Mouse (Mus musculus) MEL (cell line): Measurements from ENCODE around the gene Ablim1. TPM values are rescaled to one million over a fixed set of nuclear protein-coding genes. Genes with fewer than 3 reads are reported as not detected.

Experiments used
- DNase-seq: peaks from one replicate; pipeline ENCODE4 v3.0.0; 2011; ENCODE audit warnings: low read depth, low spot score
- H3K27ac ChIP-seq: 2 replicates; pipeline ENCODE4 v1.5.1; 2012; ENCODE audit warnings: low read depth, mild to moderate bottlenecking, control low read depth, low read length, moderate library complexity; ENCODE audit not compliant: control insufficient read depth
- H3K27me3 ChIP-seq, 2 experiments: fragments of 150-350 bp in 1 of 2; sonication (generic) in 1 of 2; 2 replicates each; pipeline ENCODE4 v1.6.1; 2012; ENCODE audit warnings: low read length in 2 of 2, mild to moderate bottlenecking in 2 of 2, improper control_type of control experiment in 1 of 2, moderate library complexity in 1 of 2; ENCODE audit not compliant: insufficient read depth in 2 of 2, control insufficient read depth in 1 of 2
- H3K36me3 ChIP-seq, 2 experiments: 2 replicates each; pipeline ENCODE4 v1.6.1; 2012 to 2014; ENCODE audit warnings: low read length in 2 of 2, improper control_type of control experiment in 1 of 2, inconsistent platforms in 1 of 2, mild to moderate bottlenecking in 1 of 2; ENCODE audit not compliant: insufficient read depth in 2 of 2, control insufficient read depth in 1 of 2
- H3K4me1 ChIP-seq, 2 experiments: fragments of 150-350 bp in 1 of 2; sonication (generic) in 1 of 2; 2 replicates each; pipeline ENCODE4 v1.6.1; 2012; ENCODE audit warnings: low read length in 2 of 2, improper control_type of control experiment in 1 of 2, mild to moderate bottlenecking in 1 of 2; ENCODE audit not compliant: insufficient read depth in 2 of 2, control insufficient read depth in 1 of 2
- H3K4me3 ChIP-seq, 2 experiments: fragments of 150-350 bp in 1 of 2; sonication (generic) in 1 of 2; 2 replicates each; pipeline ENCODE4 v1.5.1; 2012; ENCODE audit warnings: low read depth in 2 of 2, low read length in 2 of 2, mild to moderate bottlenecking in 2 of 2, moderate library complexity in 2 of 2, control low read depth in 1 of 2, improper control_type of control experiment in 1 of 2; ENCODE audit not compliant: control insufficient read depth in 1 of 2, insufficient read depth in 1 of 2
- H3K79me2 ChIP-seq: 2 replicates; pipeline ENCODE4 v1.6.1; 2012; ENCODE audit warnings: mild to moderate bottlenecking, low read length, moderate library complexity; ENCODE audit not compliant: control insufficient read depth, poor library complexity, insufficient read depth
- H3K9ac ChIP-seq: 2 replicates; pipeline ENCODE4 v1.6.1; 2012; ENCODE audit warnings: low read depth, mild to moderate bottlenecking, control low read depth, low read length, moderate library complexity; ENCODE audit not compliant: control insufficient read depth, poor library complexity, severe bottlenecking
- H3K9me3 ChIP-seq: fragments of 150-350 bp; sonication (generic); replicated peaks from 2 replicates; pipeline ENCODE4 v1.6.1; 2012; ENCODE audit warnings: mild to moderate bottlenecking, low read length, improper control_type of control experiment, moderate library complexity; ENCODE audit not compliant: insufficient read depth
- BHLHE40 ChIP-seq: IDR thresholded peaks from 2 replicates; pipeline ENCODE4 v1.6.1; 2012; ENCODE audit warnings: low read depth, mild to moderate bottlenecking, inconsistent platforms, low read length, improper control_type of control experiment, borderline replicate concordance
- CHD1 ChIP-seq: IDR thresholded peaks from 2 replicates; pipeline ENCODE4 v1.6.1; 2012; ENCODE audit warnings: low read depth, mild to moderate bottlenecking, inconsistent platforms, low read length, improper control_type of control experiment
- CTCF ChIP-seq, 3 experiments: IDR thresholded peaks in 2 of 3; conservative IDR thresholded peaks in 1 of 3; 2 replicates each; pipeline ENCODE4 v1.5.1; 2011 to 2012; ENCODE audit warnings: low read length in 3 of 3, low read depth in 2 of 3, mild to moderate bottlenecking in 2 of 3, improper control_type of control experiment in 1 of 3, inconsistent platforms in 1 of 3, mixed read lengths in 1 of 3, moderate library complexity in 1 of 3; ENCODE audit not compliant: control insufficient read depth in 1 of 3, insufficient read depth in 1 of 3, poor library complexity in 1 of 3, severe bottlenecking in 1 of 3
- E2F4 ChIP-seq: IDR thresholded peaks from 2 replicates; pipeline ENCODE4 v1.6.1; 2011; ENCODE audit warnings: low read depth, low read length, improper control_type of control experiment, borderline replicate concordance
- ETS1 ChIP-seq: IDR thresholded peaks from 2 replicates; pipeline ENCODE4 v1.6.1; 2012; ENCODE audit warnings: low read depth, mild to moderate bottlenecking, inconsistent platforms, low read length, improper control_type of control experiment, moderate library complexity
- GATA1 ChIP-seq: IDR thresholded peaks from 2 replicates; pipeline ENCODE4 v1.6.1; 2011; ENCODE audit warnings: low read depth, low read length, improper control_type of control experiment
- HCFC1 ChIP-seq: IDR thresholded peaks from 2 replicates; pipeline ENCODE4 v1.6.1; 2012; ENCODE audit warnings: low read depth, mild to moderate bottlenecking, inconsistent platforms, low read length, improper control_type of control experiment, moderate library complexity
- KAT2A ChIP-seq: conservative IDR thresholded peaks from 2 replicates; pipeline ENCODE4 v1.6.1; 2012; ENCODE audit warnings: low read depth, low read length, improper control_type of control experiment, inconsistent platforms
- MAFK ChIP-seq: IDR thresholded peaks from 2 replicates; pipeline ENCODE4 v1.6.1; 2011; ENCODE audit warnings: low read depth, mild to moderate bottlenecking, low read length, improper control_type of control experiment, borderline replicate concordance
- MAX ChIP-seq: IDR thresholded peaks from 2 replicates; pipeline ENCODE4 v1.6.1; 2011; ENCODE audit warnings: low read length, improper control_type of control experiment
- MYC ChIP-seq: IDR thresholded peaks from 2 replicates; pipeline ENCODE4 v1.6.1; 2011; ENCODE audit warnings: low read depth, mild to moderate bottlenecking, low read length, improper control_type of control experiment, moderate library complexity
- NELFE ChIP-seq: IDR thresholded peaks from 2 replicates; pipeline ENCODE4 v1.6.1; 2011; ENCODE audit warnings: low read depth, low read length, improper control_type of control experiment
- NRF1 ChIP-seq: IDR thresholded peaks from 2 replicates; pipeline ENCODE4 v1.6.1; 2014; ENCODE audit warnings: low read depth, mild to moderate bottlenecking, inconsistent platforms, low read length, improper control_type of control experiment, moderate library complexity; ENCODE audit not compliant: poor library complexity, insufficient read depth, severe bottlenecking
- POLR2AphosphoS2 ChIP-seq: IDR thresholded peaks from 2 replicates; pipeline ENCODE4 v1.6.1; 2011; ENCODE audit warnings: low read length, improper control_type of control experiment
- POLR2AphosphoS5 ChIP-seq: IDR thresholded peaks from 2 replicates; pipeline ENCODE4 v1.6.1; 2012; ENCODE audit warnings: low read depth, borderline replicate concordance, mild to moderate bottlenecking, inconsistent platforms, low read length, moderate library complexity, mixed read lengths
- RCOR1 ChIP-seq: IDR thresholded peaks from 2 replicates; pipeline ENCODE4 v1.6.1; 2012; ENCODE audit warnings: low read depth, mild to moderate bottlenecking, inconsistent platforms, low read length, improper control_type of control experiment
- SMC3 ChIP-seq: IDR thresholded peaks from 2 replicates; pipeline ENCODE4 v1.6.1; 2011; ENCODE audit warnings: low read depth, low read length, improper control_type of control experiment
- TCF12 ChIP-seq: IDR thresholded peaks from 2 replicates; pipeline ENCODE4 v1.6.1; 2014; ENCODE audit warnings: low read depth, mild to moderate bottlenecking, inconsistent platforms, low read length, improper control_type of control experiment, moderate library complexity
- USF2 ChIP-seq, 2 experiments: IDR thresholded peaks; 2 replicates each; pipeline ENCODE4 v1.6.1; 2011 to 2012; ENCODE audit warnings: improper control_type of control experiment in 2 of 2, low read length in 2 of 2, borderline replicate concordance in 1 of 2, inconsistent platforms in 1 of 2, low read depth in 1 of 2, mild to moderate bottlenecking in 1 of 2; ENCODE audit not compliant: insufficient read depth in 1 of 2
- ZMIZ1 ChIP-seq: IDR thresholded peaks from 2 replicates; pipeline ENCODE4 v1.6.1; 2012; ENCODE audit warnings: low read depth, mild to moderate bottlenecking, inconsistent platforms, low read length, improper control_type of control experiment, moderate library complexity
- ZNF384 ChIP-seq: IDR thresholded peaks from 2 replicates; pipeline ENCODE4 v1.6.1; 2012; ENCODE audit warnings: low read depth, mild to moderate bottlenecking, inconsistent platforms, low read length, improper control_type of control experiment
- polyA plus RNA-seq, 2 experiments: library from polyadenylated mRNA; stranded (reverse) in 1 of 2; unstranded in 1 of 2; fragments of >175 nt in 1 of 2; fragments of >200 nt in 1 of 2; gene quantifications; 2 replicates each; pipeline versions ENCODE4 v1.2.1 to v1.2.4; 2012; ENCODE audit warnings: low replicate concordance in 2 of 2, low read depth in 1 of 2; ENCODE audit not compliant: insufficient read length in 2 of 2, insufficient read depth in 1 of 2, missing spikeins in 1 of 2
- total RNA-seq: library from RNA; depleted of rRNA; stranded (reverse); fragments of 300-350 nt; gene quantifications from 2 replicates; pipeline ENCODE4 v1.2.3, GENCODE M21; 2012

The Ablim1 gene
- total and polyA plus RNA-seq, 3 experiments: not detected

DNA sequence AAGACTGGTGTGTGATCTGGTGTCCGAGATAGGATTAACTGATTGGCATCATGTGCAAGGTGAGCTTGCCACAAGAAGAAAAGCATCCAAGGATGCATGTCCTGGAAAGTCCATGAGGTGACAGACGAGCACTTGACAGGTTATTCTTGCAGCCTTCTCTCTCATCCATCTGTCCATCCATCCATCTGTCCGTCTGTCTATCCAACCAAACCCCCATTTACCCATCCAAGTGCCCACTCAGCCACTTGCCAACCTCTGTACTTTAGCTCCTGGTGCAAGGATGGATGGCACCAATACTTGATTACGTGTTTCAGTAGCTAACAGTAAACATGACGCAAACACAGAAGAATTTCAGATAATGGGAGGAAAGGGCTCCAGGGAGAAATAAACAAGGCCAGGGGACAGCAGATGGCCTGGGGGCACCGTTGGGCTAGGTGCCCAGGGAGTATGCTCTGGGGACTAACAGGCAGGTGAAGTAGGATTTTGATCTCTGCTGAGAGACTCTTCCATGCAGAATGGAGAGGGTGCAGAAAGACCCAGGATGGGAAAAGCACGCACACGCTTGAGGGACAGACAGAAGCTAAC is 202.4 kb downstream of the Ablim1 start:
- Histone ChIP-seq H3K9ac (no peak overlapping the region), H3K27me3 (no peaks in the 10 kb centered on the region)
- no peak for TF ChIP-seq POLR2AphosphoS5
- no peak for TF ChIP-seq MAX
- no peak for TF ChIP-seq SMC3
- TF ChIP-seq ETS1: no peak
- no peak for TF ChIP-seq ZMIZ1
- no peak for TF ChIP-seq CTCF (IDR thresholded peaks at IDR 0.05 in 2 of 3, conservative IDR thresholded peaks at IDR 0.05 in 1 of 3; ENCODE audit: control insufficient read depth in 1 of 3, insufficient read depth in 1 of 3, low read depth in 2 of 3, low read length in 3 of 3, poor library complexity in 1 of 3, severe bottlenecking in 1 of 3)
- TF ChIP-seq KAT2A: no peak
- no peak for TF ChIP-seq NRF1
- no peak for TF ChIP-seq GATA1
- TF ChIP-seq USF2 (IDR thresholded peaks at IDR 0.05; ENCODE audit: borderline replicate concordance in 1 of 2, insufficient read depth in 1 of 2, low read depth in 1 of 2, low read length in 2 of 2): no peak
- TF ChIP-seq HCFC1: no peak
- TF ChIP-seq CHD1: no peak
- TF ChIP-seq RCOR1: no peak
- no peak for TF ChIP-seq TCF12
- no peak for TF ChIP-seq E2F4
- TF ChIP-seq, all 39 proteins: peak for 0
- H3K27ac ChIP-seq: no peak overlapping the region
- H3K4me3 ChIP-seq: no peak overlapping the region
- no peaks in the 10 kb centered on the region for H3K9me3 ChIP-seq
- no peaks in the 10 kb centered on the region for H3K4me1 ChIP-seq
- no peak for DNase-seq
- no peaks in the 10 kb centered on the region for H3K79me2 ChIP-seq
- no peaks in the 10 kb centered on the region for H3K36me3 ChIP-seq

GRCm38 (mm10) chr19:57111301-57111700 is 203.4 kb downstream of the Ablim1 start:
- Histone ChIP-seq H3K79me2 (no peaks in the 10 kb centered on the region), H3K4me1 (no peaks in the 10 kb centered on the region), H3K9ac (no peak overlapping the region), H3K27ac (no peak overlapping the region), H3K27me3 (no peaks in the 10 kb centered on the region), H3K9me3 (no peaks in the 10 kb centered on the region), H3K4me3 (no peak overlapping the region), H3K36me3 (no peaks in the 10 kb centered on the region)
- TF ChIP-seq ZNF384: no peak
- TF ChIP-seq CHD1: no peak
- TF ChIP-seq MAFK: no peak
- no peak for TF ChIP-seq POLR2AphosphoS2
- no peak for TF ChIP-seq USF2 (IDR thresholded peaks at IDR 0.05; ENCODE audit: borderline replicate concordance in 1 of 2, insufficient read depth in 1 of 2, low read depth in 1 of 2, low read length in 2 of 2)
- TF ChIP-seq NELFE: no peak
- no peak for TF ChIP-seq MYC
- TF ChIP-seq ETS1: no peak
- TF ChIP-seq BHLHE40: no peak
- no peak for TF ChIP-seq HCFC1
- no peak for TF ChIP-seq GATA1
- DNase-seq: no peak
